In genomic region chr13:52154844-52155587, GRCm38 (mm10) we compare ENCODE assay signal across 8 mouse cellular contexts.
DNase-seq lines count a peak whose midpoint lies in the region; ATAC-seq lines count a peak whose summit lies in the region.

No protein-coding gene starts in this region.

- intact Hi-C loops in left cerebral cortex, postnatal 4 days (cut with DNase I), result loop anchor here (5.0 kb wide), 1 partner anchor 308 kb away; the partner anchor contains the start of gene Gadd45g

- no peaks in the 10 kb centered on the region for H3K36me3 ChIP-seq in kidney, embryonic 14.5 days (ENCODE audit: control insufficient read depth, insufficient read depth, low read length)

- H3K4me1 ChIP-seq in kidney, embryonic 14.5 days (ENCODE audit: control insufficient read depth, insufficient read depth, low read length), result peaks cover 23% of the 10 kb centered on the region

- peak; percentile 75 for ATAC-seq in kidney, embryonic 14.5 days (ENCODE audit: low FRiP score, low TSS enrichment)

- H3K9ac ChIP-seq in kidney, embryonic 14.5 days (ENCODE audit: low read depth, low read length), result no peak overlapping the region

- no peak overlapping the region for H3K27ac ChIP-seq in kidney, embryonic 14.5 days (ENCODE audit: low read depth, low read length)

- DNase-seq in adrenal gland, postnatal 14 days, result peak; percentile 47
- no peak for DNase-seq in adrenal gland, postnatal 25 days
- peak; percentile 67 for DNase-seq in A20 (ENCODE audit: low read depth, low spot score)
- DNase-seq in forelimb bud, embryonic 11.5 days (ENCODE audit: low read depth, low spot score), result peak; percentile 21
- peak; percentile 48 for DNase-seq in left cerebral cortex, postnatal 4 days
- peak; percentile 17 for DNase-seq in retina, postnatal 7 days (ENCODE audit: low read depth, low spot score)
- DNase-seq in spleen, adult 18-20 months, result no peak

- no peak overlapping the region for H3K4me3 ChIP-seq in kidney, embryonic 14.5 days (ENCODE audit: low read length)

- no peaks in the 10 kb centered on the region for H3K9me3 ChIP-seq in kidney, embryonic 14.5 days (ENCODE audit: control insufficient read depth, low read length)

- no peak overlapping the region for H3K4me2 ChIP-seq in kidney, embryonic 14.5 days (replicated peaks; ENCODE audit: low read depth, low read length)

- WGBS in kidney, embryonic 14.5 days, result 37% methylated on average over 14 of the region's 14 CpGs

- no peaks in the 10 kb centered on the region for H3K27me3 ChIP-seq in kidney, embryonic 14.5 days (ENCODE audit: control insufficient read depth, insufficient read depth, low read length)

Comparison
In these comparisons a context has a peak if more than half of its experiments do, and no peak if none do; other contexts are left out.
1. DNase-seq: peak in adrenal gland, postnatal 14 days (single experiment), A20 (single experiment), forelimb bud, embryonic 11.5 days (single experiment), left cerebral cortex, postnatal 4 days (single experiment) and retina, postnatal 7 days (single experiment); none in adrenal gland, postnatal 25 days (single experiment) and spleen, adult 18-20 months (0 of 2).